Mouse (Mus musculus) embryonic fibroblast, embryonic 13.5 days (primary cell): Measurements from ENCODE around the gene Ppil2.

Experiments
- CTCF ChIP-seq: IDR thresholded peaks from 2 replicates; pipeline ENCODE4 v1.5.1; 2011; ENCODE audit warnings: mild to moderate bottlenecking, control low read depth, low read length, moderate library complexity, borderline replicate concordance; ENCODE audit not compliant: insufficient read depth
- POLR2A ChIP-seq: IDR thresholded peaks from 2 replicates; pipeline ENCODE4 v1.6.1; 2011; ENCODE audit warnings: low read depth, mild to moderate bottlenecking, control low read depth, low read length, moderate library complexity

GRCm38 (mm10) chr16:17044320-17044719 lies 66.7 kb downstream of the Ppil2 start:
- TF ChIP-seq CTCF, result no peak
- TF ChIP-seq POLR2A, result no peak
